Mouse (Mus musculus): ENCODE measurements at regions not wholly inside any gene's neighbourhood (a gene's known extent, or its start where the extent isn't known, plus 50 kb on each side); places are given as distances from the start of the nearest gene placed in this dataset.

DNA sequence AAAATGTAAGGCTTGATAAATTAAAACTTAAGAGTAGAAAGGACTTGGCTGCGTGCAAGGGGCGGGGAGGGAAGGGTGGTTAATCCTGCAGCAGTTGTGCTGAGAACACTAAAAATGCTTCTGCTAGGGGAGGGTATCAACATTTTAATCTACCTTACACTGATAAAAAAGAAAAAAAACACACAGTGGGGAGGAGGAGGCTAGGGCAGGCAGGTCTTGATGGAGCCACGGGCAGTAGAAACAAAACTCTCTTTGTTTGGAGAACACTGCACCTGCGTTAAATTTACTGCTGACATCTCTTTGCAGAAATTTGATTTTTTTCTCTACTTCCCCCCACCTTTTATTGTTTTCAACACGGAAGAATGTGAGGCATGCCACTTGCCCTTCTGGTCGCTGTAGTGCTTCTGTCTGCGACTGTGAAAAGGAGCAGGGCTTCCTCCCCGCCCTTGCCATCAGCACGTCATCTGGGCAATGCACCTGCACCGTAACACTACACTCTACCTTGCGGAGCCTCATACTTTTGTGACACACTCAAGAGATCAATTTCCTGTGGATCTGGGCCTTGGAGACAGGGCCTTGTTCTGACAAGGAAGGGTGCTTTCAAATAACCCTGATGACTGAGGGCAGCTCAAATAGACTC lies 211.7 kb downstream of the Spry2 start:
- Histone ChIP-seq H3K27ac (ENCODE audit: control insufficient read depth, low read depth, low read length) (no peak overlapping the region), H3K79me2 (ENCODE audit: control insufficient read depth, insufficient read depth, low read length, poor library complexity) (no peaks in the 10 kb centered on the region), H3K9ac (ENCODE audit: control insufficient read depth, low read depth, low read length, poor library complexity, severe bottlenecking) (no peak overlapping the region), H3K27me3 (ENCODE audit: control insufficient read depth in 1 of 2, insufficient read depth in 2 of 2, low read length in 2 of 2) (no peaks in the 10 kb centered on the region), H3K4me1 (ENCODE audit: control insufficient read depth in 1 of 2, insufficient read depth in 2 of 2, low read length in 2 of 2) (no peaks in the 10 kb centered on the region), H3K4me3 (ENCODE audit: control insufficient read depth in 1 of 2, insufficient read depth in 1 of 2, low read depth in 2 of 2, low read length in 2 of 2) (no peak overlapping the region), H3K9me3 (replicated peaks; ENCODE audit: insufficient read depth, low read length) (no peaks in the 10 kb centered on the region), H3K36me3 (ENCODE audit: control insufficient read depth in 1 of 2, insufficient read depth in 2 of 2, low read length in 2 of 2) (no peaks in the 10 kb centered on the region)
- TF ChIP-seq GATA1 (IDR thresholded peaks at IDR 0.05; ENCODE audit: low read depth, low read length) (no peak), SIN3A (IDR thresholded peaks at IDR 0.05; ENCODE audit: low read length) (no peak), MYB (IDR thresholded peaks at IDR 0.05; ENCODE audit: low read depth, low read length) (no peak), MAFK (IDR thresholded peaks at IDR 0.05; ENCODE audit: borderline replicate concordance, low read depth, low read length) (no peak), USF1 (IDR thresholded peaks at IDR 0.05; ENCODE audit: low read depth, low read length) (no peak), UBTF (IDR thresholded peaks at IDR 0.05; ENCODE audit: borderline replicate concordance, insufficient read depth, low read depth, low read length) (no peak), GABPA (IDR thresholded peaks at IDR 0.05; ENCODE audit: low read depth, low read length) (no peak), POLR2AphosphoS5 (IDR thresholded peaks at IDR 0.05; ENCODE audit: borderline replicate concordance, low read depth, low read length) (no peak), USF2 (IDR thresholded peaks at IDR 0.05; ENCODE audit: borderline replicate concordance in 1 of 2, insufficient read depth in 1 of 2, low read depth in 1 of 2, low read length in 2 of 2) (no peak), MYC (IDR thresholded peaks at IDR 0.05; ENCODE audit: low read depth, low read length) (no peak), MAX (IDR thresholded peaks at IDR 0.05; ENCODE audit: low read length) (no peak), JUND (IDR thresholded peaks at IDR 0.05; ENCODE audit: low read depth, low read length) (no peak), MAZ (IDR thresholded peaks at IDR 0.05; ENCODE audit: low read depth, low read length) (no peak), ZMIZ1 (IDR thresholded peaks at IDR 0.05; ENCODE audit: low read depth, low read length) (no peak)
- DNase-seq (ENCODE audit: low read depth, low spot score): no peak

- Histone ChIP-seq H3K9ac (ENCODE audit: control insufficient read depth, low read depth, low read length, poor library complexity, severe bottlenecking) (no peak overlapping the region), H3K79me2 (ENCODE audit: control insufficient read depth, insufficient read depth, low read length, poor library complexity) (no peaks in the 10 kb centered on the region), H3K4me3 (ENCODE audit: control insufficient read depth in 1 of 2, insufficient read depth in 1 of 2, low read depth in 2 of 2, low read length in 2 of 2) (no peak overlapping the region), H3K27me3 (ENCODE audit: control insufficient read depth in 1 of 2, insufficient read depth in 2 of 2, low read length in 2 of 2) (no peaks in the 10 kb centered on the region), H3K4me1 (ENCODE audit: control insufficient read depth in 1 of 2, insufficient read depth in 2 of 2, low read length in 2 of 2) (no peaks in the 10 kb centered on the region), H3K36me3 (ENCODE audit: control insufficient read depth in 1 of 2, insufficient read depth in 2 of 2, low read length in 2 of 2) (no peaks in the 10 kb centered on the region), H3K9me3 (replicated peaks; ENCODE audit: insufficient read depth, low read length) (no peaks in the 10 kb centered on the region), H3K27ac (ENCODE audit: control insufficient read depth, low read depth, low read length) (no peak overlapping the region)
- TF ChIP-seq CHD1 (IDR thresholded peaks at IDR 0.05; ENCODE audit: low read depth, low read length): no peak
- TF ChIP-seq EP300 (IDR thresholded peaks at IDR 0.05; ENCODE audit: low read depth in 1 of 2, low read length in 2 of 2): no peak
- TF ChIP-seq TCF12 (IDR thresholded peaks at IDR 0.05; ENCODE audit: low read depth, low read length): no peak
- TF ChIP-seq POLR2AphosphoS2 (IDR thresholded peaks at IDR 0.05; ENCODE audit: low read length): no peak
- no peak for TF ChIP-seq UBTF (IDR thresholded peaks at IDR 0.05; ENCODE audit: borderline replicate concordance, insufficient read depth, low read depth, low read length)
- no peak for TF ChIP-seq ZMIZ1 (IDR thresholded peaks at IDR 0.05; ENCODE audit: low read depth, low read length)
- TF ChIP-seq ZNF384 (IDR thresholded peaks at IDR 0.05; ENCODE audit: low read depth, low read length): no peak
- no peak for TF ChIP-seq ELF1 (IDR thresholded peaks at IDR 0.05; ENCODE audit: low read depth, low read length)
- TF ChIP-seq E2F4 (IDR thresholded peaks at IDR 0.05; ENCODE audit: borderline replicate concordance, low read depth, low read length): no peak
- TF ChIP-seq ZKSCAN1 (IDR thresholded peaks at IDR 0.05; ENCODE audit: low read depth, low read length): no peak
- TF ChIP-seq SIN3A (IDR thresholded peaks at IDR 0.05; ENCODE audit: low read length): no peak
- TF ChIP-seq GABPA (IDR thresholded peaks at IDR 0.05; ENCODE audit: low read depth, low read length): no peak
- no peak for TF ChIP-seq GATA1 (IDR thresholded peaks at IDR 0.05; ENCODE audit: low read depth, low read length)
- no peak for TF ChIP-seq POLR2A (IDR thresholded peaks at IDR 0.05; ENCODE audit: control insufficient read depth in 1 of 2, insufficient read depth in 1 of 2, low read depth in 1 of 2, low read length in 2 of 2, poor library complexity in 1 of 2)
- TF ChIP-seq POLR2AphosphoS5 (IDR thresholded peaks at IDR 0.05; ENCODE audit: borderline replicate concordance, low read depth, low read length): no peak
- TF ChIP-seq MEF2A (IDR thresholded peaks at IDR 0.05; ENCODE audit: extremely low read depth, insufficient replicate concordance, low read depth, low read length, poor library complexity, severe bottlenecking): no peak
- no peak for TF ChIP-seq MAZ (IDR thresholded peaks at IDR 0.05; ENCODE audit: low read depth, low read length)
- TF ChIP-seq USF2 (IDR thresholded peaks at IDR 0.05; ENCODE audit: borderline replicate concordance in 1 of 2, insufficient read depth in 1 of 2, low read depth in 1 of 2, low read length in 2 of 2): no peak
- DNase-seq (ENCODE audit: low read depth, low spot score): peak; percentile 26
Measured at GRCm38 (mm10) chr14:105684329-105684728, 212.3 kb downstream of the Spry2 start.
